Mouse (Mus musculus) right cerebral cortex, postnatal 10 days (tissue): ENCODE data around the gene Hemk1.

ENCODE experiments used
- DNase-seq, 2 experiments: peaks; one replicate each; pipeline ENCODE4 v3.0.0; 2021; ENCODE audit warnings: low spot score in 2 of 2

The Hemk1 gene

DNA sequence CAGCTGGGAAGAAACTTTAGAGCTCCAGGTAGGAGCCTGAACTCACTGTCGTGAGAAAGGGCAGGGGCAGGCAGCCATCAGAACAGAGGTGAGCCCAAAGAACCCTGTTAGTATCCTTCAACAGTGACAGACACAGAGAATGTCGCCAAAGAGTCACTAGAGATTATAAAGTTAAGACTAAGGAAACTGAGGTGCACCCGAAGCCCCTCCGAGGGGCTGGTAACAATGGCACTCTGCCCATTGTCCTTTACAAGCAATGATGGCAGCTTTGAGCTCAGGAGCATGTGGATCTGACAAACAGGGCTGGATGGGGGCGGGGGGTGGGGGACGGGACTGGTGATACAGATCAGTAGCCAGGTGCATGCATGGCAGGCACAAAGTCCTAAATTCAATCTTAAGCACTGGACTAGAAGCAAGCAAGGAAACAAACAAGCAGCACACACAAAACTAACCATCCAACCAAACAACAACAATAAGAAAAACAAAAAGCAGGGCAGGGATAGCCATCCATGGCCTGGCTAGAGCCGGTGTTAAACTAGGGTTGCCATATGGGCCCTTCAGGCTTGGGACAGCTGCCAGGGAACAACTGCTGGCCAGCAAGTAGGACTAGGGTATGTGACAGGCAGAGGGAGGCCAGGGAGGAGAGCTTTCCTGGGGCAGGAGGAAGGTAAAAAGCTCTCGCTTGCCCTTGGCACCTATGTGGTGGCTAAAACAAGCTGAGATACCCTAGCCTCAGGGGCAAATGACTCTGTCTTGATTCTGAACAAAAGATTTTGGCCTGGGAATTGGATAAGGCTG, 5.2 kb upstream of the Hemk1 start:
- DNase-seq = no peak

DNA sequence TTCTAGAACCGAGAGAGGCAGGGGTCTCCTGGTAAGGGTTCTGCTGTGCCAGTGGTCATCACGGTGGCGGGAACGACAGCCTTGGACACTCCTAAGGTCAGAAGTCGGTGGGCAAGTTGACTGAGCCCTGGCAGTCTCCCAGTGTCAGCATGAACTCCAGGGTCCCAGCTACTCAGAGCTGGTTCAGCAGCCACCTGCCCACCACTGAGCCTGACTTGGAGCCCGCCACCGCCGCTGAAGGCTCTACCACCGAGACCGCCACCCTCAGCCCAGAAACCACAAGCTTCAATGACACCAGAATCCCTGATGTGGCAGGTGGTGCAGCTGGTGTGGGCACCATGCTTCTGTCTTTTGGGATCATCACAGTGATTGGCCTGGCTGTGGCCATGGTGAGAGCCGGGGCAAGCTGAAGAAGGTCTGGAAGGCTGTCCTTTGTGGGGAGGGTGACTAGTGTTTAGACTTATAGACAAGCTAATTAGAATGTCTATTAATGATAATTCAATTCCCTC, 4.1 kb upstream of the Hemk1 start:
- no peak for DNase-seq

DNA sequence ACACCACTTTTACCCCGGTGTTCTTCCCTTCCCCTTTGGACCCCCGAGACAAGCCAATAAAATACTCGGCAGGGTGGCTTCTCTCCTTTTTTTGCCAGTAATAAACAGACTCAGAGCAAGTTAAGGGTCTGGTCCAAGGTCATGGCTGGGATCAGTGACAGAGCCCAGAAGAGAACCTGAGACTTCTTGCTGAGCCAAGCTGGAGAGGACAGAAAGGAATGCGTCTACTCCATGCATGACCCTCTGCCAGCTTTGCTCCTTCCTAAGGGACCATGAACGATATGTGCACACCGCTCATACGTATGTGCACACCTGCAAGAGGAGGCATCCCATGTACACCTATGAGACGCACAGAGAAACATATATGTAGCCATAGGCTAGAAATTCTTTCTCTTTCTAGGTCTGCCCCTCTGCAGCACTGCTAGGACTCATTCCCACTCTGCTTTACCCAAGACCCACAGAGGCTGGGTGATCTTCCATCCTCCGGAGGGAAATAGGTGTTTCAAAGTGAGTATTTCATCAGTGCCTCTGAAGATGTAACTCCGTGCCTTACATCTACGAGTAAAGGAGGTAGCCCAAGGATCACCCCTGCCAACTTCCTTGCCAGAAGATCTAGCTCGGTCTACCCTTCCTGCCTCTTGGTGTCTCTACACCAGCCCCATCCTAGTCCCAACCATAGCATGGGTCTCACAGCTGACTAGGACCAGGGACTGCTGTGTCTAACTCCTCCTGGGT, 2.9 kb upstream of the Hemk1 start:
- DNase-seq = no peak

DNA sequence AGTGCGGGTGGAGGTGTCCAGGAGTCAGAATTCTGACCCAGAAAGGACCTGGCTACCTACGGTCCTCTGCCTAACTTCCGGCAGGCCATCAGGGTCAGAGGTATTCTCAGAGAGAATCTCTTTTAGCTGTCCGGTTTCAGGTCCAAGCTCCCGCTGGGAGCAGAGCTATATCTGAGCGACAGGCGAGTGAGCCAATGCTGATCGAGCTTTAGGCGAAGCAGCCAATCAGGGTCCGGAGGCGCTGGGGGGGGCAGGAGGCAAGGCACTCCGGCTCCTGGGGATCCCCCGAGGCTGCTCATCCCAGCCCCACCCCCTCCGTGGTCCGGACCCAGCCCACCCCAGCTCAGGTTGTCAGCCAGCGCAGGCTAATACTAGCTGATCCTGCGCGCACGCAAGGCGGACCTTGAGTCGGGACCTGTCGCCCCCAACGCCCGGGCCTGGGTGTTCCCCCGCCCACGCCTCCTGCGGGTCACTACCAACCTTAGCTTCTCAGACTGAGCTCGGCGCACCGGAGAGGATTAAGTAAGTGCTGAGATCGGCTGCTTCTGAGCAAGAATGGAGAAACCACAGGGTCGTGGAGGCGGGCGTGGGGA, 2.2 kb upstream of the Hemk1 start, which contains the start of gene 6430571L13Rik:
Gene 6430571L13Rik (plus strand): TSS at position 336 of the 593 bp plus-strand sequence.
- DNase-seq = peak; percentile 96 to 97

DNA sequence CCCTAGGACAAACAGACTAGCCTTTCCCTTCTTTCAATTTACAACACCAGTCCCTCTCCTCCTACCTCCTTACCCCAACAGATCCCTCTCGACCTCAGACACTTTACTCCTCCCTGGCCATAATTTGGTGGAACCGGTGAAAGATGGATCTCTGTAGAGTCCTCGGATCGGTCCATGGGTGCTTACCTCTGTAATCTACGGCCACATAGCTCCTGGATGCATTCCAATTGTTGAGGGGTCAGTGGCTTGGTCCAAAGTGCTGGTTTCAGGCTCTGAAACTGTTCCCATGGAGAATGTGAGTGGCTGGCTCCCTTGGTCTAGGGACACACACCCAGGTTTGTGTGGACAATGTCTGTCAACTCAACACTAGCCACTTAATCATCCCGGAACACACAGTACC, 1.8 kb downstream of the Hemk1 start:
- no peak for DNase-seq

DNA sequence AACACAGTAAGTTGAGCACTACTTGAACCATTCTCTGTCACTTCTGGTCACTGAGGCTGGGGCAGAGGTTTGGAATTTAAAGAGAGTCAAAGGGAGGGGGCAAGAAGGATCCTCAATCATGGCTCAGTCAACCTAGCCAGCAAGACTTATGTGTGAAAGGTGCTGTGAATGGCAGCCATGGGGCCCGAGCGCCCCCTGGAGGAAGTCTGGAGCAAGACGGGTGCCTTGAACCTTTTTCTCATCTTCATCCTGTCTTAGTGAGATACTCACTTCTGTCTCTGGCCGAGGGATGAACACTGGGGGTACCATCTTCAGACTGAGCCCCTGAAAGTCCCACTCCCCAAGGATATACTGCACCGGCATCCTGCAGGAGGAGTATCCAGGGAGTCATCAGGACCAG, 2.2 kb downstream of the Hemk1 start:
- peak; percentile 62 to 66 for DNase-seq

DNA sequence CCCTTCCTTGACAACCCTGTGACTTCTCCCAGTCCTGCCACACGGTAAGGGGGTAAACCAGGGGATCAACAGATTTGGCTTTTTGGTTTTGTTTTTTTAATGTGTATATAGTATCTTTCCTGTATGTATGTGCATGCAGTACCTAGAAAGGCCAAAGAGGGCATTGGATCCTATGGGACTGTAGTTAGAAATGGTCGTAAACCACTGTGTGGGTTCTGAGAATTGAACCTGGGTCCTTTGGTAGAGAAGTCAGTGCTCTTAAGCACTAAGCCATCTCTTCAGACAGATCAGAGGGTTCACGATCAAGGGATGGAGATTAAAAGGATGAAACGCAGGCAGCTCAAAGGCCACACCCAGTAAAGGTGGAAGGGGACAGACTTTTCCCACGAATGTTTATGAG, 3.1 kb downstream of the Hemk1 start:
- DNase-seq = no peak

DNA sequence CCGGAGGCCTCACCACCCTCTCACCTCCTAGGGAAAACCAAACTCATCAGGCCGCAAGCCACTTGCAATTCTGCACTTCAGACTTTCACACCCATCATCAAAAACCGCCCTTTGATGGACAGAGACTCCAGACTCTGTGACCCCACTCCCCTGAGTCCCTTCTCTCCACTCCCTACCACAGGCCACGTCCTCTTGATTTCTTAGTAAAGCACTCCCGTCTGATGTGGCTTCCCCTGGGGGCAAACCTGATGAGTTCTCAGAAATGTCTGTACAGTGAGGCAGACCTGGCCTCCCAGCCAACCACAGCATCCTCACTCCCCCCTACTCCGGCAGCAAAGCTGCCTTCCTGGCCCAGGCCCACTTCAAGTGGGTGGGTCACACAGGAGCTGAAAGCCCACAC, 3.8 kb downstream of the Hemk1 start:
- DNase-seq = no peak

DNA sequence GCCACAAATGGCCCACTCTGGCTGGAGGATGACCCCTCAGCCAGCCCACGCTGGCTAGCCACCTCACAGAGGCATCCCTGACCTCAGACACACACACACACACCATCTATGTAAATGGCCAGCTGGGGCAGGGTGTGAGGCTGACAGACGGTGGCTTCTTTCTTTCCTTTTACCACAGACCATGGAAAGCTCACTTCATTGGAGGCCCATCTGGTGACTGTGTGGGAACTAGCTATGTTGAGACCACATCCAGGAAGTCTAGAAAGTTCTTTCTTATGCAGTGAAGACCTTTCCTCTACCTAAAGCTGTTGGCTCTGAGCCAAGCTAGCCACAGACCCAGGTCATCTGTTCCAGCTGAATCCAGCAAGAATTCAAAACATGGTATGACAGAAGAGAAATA, 4.5 kb downstream of the Hemk1 start:
- DNase-seq = no peak

DNA sequence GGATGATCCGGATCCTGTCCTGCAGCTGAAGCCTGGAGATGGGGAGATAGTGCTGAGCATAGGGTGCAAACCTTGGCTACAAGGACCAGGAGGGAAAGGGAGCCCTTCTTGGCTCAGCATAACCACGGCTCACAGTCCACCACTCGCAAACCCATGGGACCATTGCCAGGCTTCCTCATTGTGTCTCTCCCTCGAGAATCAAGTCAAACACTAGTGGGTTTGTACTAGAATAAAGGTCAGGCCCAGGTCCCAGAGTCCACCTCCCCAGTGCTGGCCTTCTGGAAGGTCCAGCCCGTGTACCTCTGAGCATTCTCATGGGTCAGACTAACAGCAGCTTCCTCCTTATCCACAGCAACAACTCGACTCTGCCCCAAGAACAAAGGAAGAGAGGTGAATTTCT, 7.4 kb downstream of the Hemk1 start:
- DNase-seq = no peak

DNA sequence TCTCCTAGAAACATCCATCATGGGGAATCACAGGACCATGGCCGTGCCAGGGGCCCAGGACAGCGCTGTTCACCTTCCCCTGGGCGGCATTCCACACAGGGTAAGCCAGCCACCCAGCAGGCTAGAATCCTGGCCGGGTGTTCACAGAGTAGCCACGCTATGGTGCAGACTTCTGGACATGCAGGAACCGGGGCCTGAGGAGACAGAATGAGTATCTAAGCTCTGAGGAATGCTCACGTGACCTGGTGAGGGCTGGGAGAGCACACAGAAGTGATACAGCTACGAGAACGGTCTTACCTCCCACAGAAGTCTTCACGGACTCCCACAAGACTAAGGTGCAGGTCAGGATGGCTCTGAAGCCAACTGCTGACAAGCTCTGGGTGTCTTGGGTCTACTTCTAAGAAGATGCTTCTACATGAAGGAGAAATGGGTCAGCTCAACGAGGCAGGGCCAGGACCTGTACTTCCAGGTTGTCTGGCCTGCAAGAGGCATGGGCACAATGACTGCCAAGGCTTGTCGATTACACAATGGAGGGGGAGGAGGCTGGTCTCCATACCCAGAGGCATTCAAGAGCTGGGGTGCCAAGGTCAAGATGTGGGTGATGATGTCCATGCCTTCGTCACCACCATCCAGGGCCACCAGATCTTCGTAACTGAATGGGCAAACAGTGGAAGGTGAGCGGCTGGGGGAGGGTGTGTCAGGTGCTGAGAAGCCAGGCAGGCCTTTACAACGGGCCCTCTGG, 10.1 kb downstream of the Hemk1 start:
- no peak for DNase-seq

DNA sequence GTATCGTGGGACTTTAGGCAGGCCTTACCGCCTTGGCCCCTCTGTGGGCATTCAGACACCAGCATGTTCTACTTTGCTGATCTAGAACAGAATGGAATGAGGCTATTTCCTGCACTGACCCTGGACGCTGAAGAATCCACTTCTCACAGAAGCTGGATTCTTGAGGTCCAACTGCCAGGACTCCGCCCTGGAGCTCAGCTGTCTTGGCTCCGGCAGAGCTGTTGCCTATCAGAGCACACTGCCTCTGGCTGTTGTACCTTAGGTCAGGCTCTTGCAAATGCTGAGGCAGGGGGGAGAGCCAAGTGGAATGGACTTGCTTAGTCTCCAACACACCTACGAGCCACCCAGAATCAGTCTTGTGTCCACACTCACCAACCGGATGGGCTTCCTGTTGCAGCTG, 12.2 kb downstream of the Hemk1 start:
- DNase-seq = no peak

DNA sequence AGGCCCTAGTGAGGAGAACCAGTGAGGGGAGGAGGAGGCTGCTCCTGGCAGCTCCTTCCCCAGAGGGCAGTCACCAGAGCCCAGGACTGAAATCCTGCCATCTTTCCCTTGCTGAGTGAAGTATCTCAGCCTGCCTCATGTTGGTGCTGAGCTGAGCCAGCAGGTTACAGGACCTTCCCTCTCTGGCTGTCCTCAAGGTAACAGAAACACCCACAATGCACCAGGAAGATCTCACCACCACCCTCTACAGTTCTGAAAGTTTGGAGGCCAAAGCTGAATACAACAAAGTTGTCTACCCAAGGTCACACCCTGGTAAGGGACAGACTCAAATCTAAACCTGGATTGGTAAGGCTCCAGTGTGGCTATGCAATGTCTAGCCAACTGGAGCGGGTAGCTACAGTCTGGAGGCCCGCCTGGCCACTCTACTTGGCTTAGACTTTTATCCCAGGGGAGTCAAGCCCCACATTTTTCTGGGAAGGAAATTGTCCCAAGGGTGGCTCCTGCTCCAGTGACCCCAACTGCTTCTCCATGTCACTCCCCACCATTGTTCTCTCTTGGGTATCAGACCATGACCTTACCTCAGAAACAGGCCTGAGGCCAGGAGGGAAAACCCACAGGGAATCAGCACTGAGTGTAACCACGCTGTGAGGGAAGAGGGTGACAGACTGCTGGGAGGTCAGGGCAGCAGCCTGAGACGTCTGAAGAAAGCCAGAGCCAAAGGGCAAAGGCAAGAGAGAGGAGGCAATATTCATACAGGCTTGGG, 13.2 kb downstream of the Hemk1 start:
- DNase-seq = no peak

DNA sequence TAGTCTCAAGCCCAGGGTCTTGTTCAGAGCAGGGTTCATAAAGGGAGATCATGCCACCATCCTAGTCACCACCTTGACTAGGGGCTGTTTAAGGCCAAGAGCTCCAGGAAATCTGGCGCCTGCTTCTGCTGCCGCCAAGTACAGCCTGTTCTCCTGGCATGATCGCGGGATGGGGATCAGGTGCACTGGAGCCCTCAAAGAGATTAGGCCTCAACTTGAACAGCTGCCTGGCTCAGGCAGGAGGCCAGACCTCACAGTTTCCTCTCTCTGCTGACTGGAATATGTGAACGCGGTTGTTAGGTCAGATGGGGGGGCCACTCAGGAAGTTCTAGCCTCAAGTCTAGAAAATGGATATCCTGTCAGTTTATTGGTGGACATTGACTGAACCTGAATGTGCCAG, 14.6 kb downstream of the Hemk1 start:
- DNase-seq = peak; percentile 59 to 69

DNA sequence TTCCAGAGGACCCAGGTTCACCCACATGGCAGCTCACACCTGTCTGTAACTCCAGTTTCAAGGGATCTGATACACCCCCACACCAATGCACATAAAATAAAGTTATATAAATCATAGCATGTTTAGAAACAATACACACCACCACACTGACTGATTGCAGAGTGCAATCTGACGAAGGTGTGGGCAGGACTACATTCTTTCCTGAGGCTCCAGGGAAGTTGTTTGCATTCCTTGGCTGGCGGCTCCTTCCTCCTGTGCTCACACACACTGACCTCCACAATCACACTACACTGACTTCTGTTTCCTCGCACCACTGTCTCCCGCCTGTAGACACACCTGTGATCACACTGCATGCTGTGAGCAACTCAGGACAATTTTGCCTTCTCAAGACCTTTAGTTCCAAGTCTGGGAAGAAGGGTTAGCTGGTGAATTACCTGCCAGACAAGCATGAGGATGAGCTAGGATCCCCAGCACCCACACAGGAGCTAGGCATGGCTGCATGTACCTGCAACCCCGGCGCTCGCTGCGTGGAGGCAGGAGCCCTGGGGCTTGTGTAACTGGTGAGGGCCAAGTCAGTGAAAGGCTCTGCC, 15.6 kb downstream of the Hemk1 start:
- DNase-seq = no peak

DNA sequence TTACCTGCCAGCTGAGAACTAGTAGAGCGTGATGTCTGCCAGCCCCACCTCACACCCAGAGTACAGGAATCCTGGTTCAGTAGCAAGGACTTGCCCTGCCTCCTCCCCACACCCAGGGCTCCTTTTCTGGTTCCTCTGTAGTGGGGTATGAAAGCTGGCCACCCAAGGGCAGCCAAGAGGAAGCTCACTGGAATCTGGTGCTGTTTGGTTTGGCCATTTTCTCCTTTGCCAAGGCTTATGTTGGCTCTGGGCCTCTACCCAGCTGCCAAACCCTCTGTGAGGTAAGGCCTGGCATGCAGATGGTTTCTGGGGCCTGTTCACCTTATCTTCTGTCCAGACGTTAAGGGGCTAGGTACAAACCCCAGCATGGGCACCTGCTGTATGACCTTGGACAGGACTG, 22.4 kb downstream of the Hemk1 start:
- no peak for DNase-seq

DNA sequence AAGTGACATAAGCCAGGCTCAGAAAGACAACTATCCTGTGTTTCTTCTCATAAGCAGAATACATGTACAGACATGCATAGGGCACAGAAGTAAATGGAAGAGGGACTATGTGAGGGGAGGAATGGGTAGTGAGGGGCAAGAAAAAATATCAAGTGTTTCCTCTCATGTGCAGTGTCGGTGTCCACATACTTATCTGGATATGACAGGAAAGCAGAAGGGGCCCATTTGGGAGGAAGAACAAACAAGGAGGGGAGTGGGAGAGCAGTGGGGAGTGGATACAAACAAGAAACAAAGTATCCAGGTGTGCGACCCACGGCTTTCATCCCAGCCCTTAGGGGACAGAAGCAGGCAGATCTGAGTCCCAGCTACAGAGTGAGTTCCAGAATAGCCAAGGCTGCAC, 24.2 kb downstream of the Hemk1 start:
- no peak for DNase-seq

DNA sequence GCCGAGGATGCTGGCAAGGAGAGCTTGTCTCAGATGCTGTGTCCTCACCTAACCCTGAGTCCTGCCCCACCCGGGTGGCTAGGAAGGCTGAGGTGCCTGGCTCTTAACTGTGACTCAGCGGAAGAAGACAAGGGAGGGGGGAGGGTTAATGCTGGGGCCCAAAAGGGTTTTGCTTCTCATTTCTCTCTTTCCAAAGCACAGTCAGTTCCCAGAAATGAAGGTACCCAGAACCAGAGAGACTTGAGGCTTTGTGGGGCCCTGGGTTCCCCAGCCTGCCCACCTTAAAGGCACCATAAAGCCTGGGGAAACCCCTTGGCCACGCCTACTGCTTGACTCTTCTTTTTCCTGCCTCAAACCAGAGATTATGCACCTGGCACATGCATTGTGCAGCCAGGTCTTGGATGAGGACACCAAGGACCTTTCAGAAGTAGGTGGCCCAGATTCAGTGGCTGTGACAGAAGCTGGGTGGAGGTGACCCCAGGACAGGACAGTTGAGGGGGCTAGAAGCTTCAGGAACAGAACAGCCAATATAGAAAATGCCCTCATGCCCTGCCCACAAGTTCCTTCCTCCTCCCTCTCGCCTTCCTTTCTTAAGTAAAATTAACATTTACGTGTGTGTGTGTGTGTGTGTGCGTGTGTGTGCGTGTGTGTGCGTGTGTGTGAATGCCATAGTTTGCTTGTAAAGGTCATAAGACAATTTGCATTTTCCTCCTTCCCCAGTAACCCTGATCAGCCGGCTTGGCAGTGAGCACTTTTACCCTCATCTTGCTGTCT, 25.2 kb downstream of the Hemk1 start:
- DNase-seq = no peak

DNA sequence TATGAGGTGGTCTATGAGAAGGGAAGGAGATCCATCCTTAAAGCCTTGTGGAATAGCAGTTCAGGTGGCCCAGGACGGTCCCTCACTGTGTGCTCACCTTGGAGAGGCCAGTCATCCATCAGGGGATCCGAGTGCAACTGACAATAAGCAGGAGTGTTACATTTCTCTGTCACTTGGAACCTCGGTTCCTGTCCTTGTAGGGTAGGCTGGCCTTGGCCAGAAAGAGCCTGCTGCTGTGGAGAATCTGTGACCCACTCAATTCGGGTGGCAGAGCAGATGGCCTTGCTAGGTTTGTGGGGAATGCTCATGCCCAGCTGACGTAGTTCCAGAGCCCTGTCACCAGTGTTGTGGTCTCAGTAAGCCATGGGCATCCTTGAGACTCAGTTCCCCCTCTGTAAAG, 28.6 kb downstream of the Hemk1 start:
- no peak for DNase-seq

DNA sequence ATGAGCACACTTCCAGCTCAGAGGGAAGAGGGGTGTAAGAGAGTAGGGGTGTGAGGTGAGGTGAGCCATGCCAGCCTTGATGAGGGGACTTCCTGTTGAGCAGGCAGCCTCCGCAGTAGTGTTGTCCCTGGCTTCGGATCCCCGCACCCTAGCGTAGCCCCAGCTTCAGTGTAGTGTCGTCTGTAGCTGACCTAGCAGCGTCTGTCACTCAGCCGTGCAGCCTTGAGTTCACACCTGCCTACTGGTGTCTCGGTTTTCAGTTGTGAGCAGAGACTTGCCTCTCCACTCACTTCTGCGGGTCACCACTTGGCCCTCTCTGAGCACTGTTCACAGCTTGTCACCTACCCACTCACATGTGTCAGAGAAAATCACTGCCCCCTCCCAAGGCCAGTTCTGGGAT, 29.0 kb downstream of the Hemk1 start:
- no peak for DNase-seq
